Mouse (Mus musculus): ENCODE measurements around the gene Sgms2. TPM values are rescaled to one million over a fixed set of nuclear protein-coding genes. Genes with fewer than 3 reads are reported as not detected.
A peak's percentile ranks its signal among the peaks of the same experiment; 100 is the strongest.

The Sgms2 gene
- total and polyA plus RNA-seq, 3 experiments = not detected

- H3K27me3 ChIP-seq (ENCODE audit: control insufficient read depth in 1 of 2, insufficient read depth in 2 of 2, low read length in 2 of 2) = no peaks in the 10 kb centered on the region
- H3K9me3 ChIP-seq (replicated peaks; ENCODE audit: insufficient read depth, low read length) = no peaks in the 10 kb centered on the region
- peaks cover 2% of the 10 kb centered on the region in 2 experiments; a peak in 1 of 4 replicates for H3K4me1 ChIP-seq (ENCODE audit: control insufficient read depth in 1 of 2, insufficient read depth in 2 of 2, low read length in 2 of 2)
- peak within 1 kb of the TSS; percentile 87 for H3K9ac ChIP-seq (ENCODE audit: control insufficient read depth, low read depth, low read length, poor library complexity, severe bottlenecking)
- TF ChIP-seq KAT2A (conservative IDR thresholded peaks at IDR 0.05; ENCODE audit: low read depth, low read length) = peak; percentile 35; the same call in 1 of the 2 replicates
- no peak for TF ChIP-seq GATA1 (IDR thresholded peaks at IDR 0.05; ENCODE audit: low read depth, low read length)
- peak; percentile 56; the same call in 1 of the 2 replicates for TF ChIP-seq NELFE (IDR thresholded peaks at IDR 0.05; ENCODE audit: low read depth, low read length)
- TF ChIP-seq NRF1 (IDR thresholded peaks at IDR 0.05; ENCODE audit: insufficient read depth, low read depth, low read length, poor library complexity, severe bottlenecking) = 0 out of 2 replicates have a peak, but pooled peaks have one; percentile 25
- peak; percentile 34; the same call in 1 of the 2 replicates for TF ChIP-seq MXI1 (IDR thresholded peaks at IDR 0.05; ENCODE audit: low read depth, low read length)
- peak; percentile 32; the same call in 1 of the 2 replicates for TF ChIP-seq MAX (IDR thresholded peaks at IDR 0.05; ENCODE audit: low read length)
- peak; percentile 77 to 83; a peak in 2 of 4 replicates for TF ChIP-seq POLR2A (IDR thresholded peaks at IDR 0.05; ENCODE audit: control insufficient read depth in 1 of 2, insufficient read depth in 1 of 2, low read depth in 1 of 2, low read length in 2 of 2, poor library complexity in 1 of 2)
- no peak; the same call in 1 of the 2 replicates for TF ChIP-seq ZMIZ1 (IDR thresholded peaks at IDR 0.05; ENCODE audit: low read depth, low read length)
- TF ChIP-seq TBP (IDR thresholded peaks at IDR 0.05; ENCODE audit: low read depth, low read length) = peak; percentile 85; the same call in 1 of the 2 replicates
- no peak for TF ChIP-seq RCOR1 (IDR thresholded peaks at IDR 0.05; ENCODE audit: low read depth, low read length)
- no peak for TF ChIP-seq MEF2A (IDR thresholded peaks at IDR 0.05; ENCODE audit: extremely low read depth, insufficient replicate concordance, low read depth, low read length, poor library complexity, severe bottlenecking)
- peak; percentile 80 for TF ChIP-seq ELF1 (IDR thresholded peaks at IDR 0.05; ENCODE audit: low read depth, low read length)
- TF ChIP-seq HCFC1 (IDR thresholded peaks at IDR 0.05; ENCODE audit: low read depth, low read length) = peak; percentile 69
- TF ChIP-seq USF1 (IDR thresholded peaks at IDR 0.05; ENCODE audit: low read depth, low read length) = peak; percentile 51; the same call in 1 of the 2 replicates
- peak; percentile 65 for TF ChIP-seq CHD2 (IDR thresholded peaks at IDR 0.05; ENCODE audit: low read length)
- TF ChIP-seq TCF12 (IDR thresholded peaks at IDR 0.05; ENCODE audit: low read depth, low read length) = peak; percentile 36
- TF ChIP-seq MYC (IDR thresholded peaks at IDR 0.05; ENCODE audit: low read depth, low read length) = peak; percentile 54; the same call in 1 of the 2 replicates
- no peak; the same call in 1 of the 2 replicates for TF ChIP-seq BHLHE40 (IDR thresholded peaks at IDR 0.05; ENCODE audit: borderline replicate concordance, low read depth, low read length)
- TF ChIP-seq POLR2AphosphoS2 (IDR thresholded peaks at IDR 0.05; ENCODE audit: low read length) = peak; percentile 63
- no peak for TF ChIP-seq ZC3H11A (IDR thresholded peaks at IDR 0.05; ENCODE audit: low read depth, low read length)
- TF ChIP-seq ETS1 (IDR thresholded peaks at IDR 0.05; ENCODE audit: low read depth, low read length) = 0 out of 2 replicates have a peak, but pooled peaks have one; percentile 48
- H3K36me3 ChIP-seq (ENCODE audit: control insufficient read depth in 1 of 2, insufficient read depth in 2 of 2, low read length in 2 of 2) = peaks cover 0 to 3% of the 10 kb centered on the region in 2 experiments; a peak in 2 of 4 replicates
- H3K27ac ChIP-seq (ENCODE audit: control insufficient read depth, low read depth, low read length) = peak within 1 kb of the TSS; percentile 67
- DNase-seq (ENCODE audit: low read depth, low spot score) = peak; percentile 96
- peaks cover 5% of the 10 kb centered on the region; the same call in 1 of the 2 replicates for H3K79me2 ChIP-seq (ENCODE audit: control insufficient read depth, insufficient read depth, low read length, poor library complexity)
- H3K4me3 ChIP-seq (ENCODE audit: control insufficient read depth in 1 of 2, insufficient read depth in 1 of 2, low read depth in 2 of 2, low read length in 2 of 2) = peak within 1 kb of the TSS; percentile 91 to 97
Measured at GRCm38 (mm10) chr3:131302452-131303319, 188.5 kb downstream of the Sgms2 start, which contains the start of gene Cyp2u1. TSS of gene Cyp2u1 (minus strand) at chr3:131303227.
